Mouse (Mus musculus): ENCODE results near the gene Rsc1a1.

GRCm38 (mm10) chr4:141720761-141721523, 35.5 kb upstream of the Rsc1a1 start:
- TF ChIP-seq POLR2A (IDR thresholded peaks at IDR 0.05; ENCODE audit: low read depth, low read length): no peak
- TF ChIP-seq CTCF (IDR thresholded peaks at IDR 0.05; ENCODE audit: extremely low read depth, insufficient read depth, insufficient read length, insufficient replicate concordance): no peak

All from spleen, adult 2 months (tissue).